10 mouse cellular contexts compared by ENCODE assay signal in genomic region chr5:150457165-150457903, GRCm38 (mm10).
DNase-seq lines count a peak whose midpoint lies in the region; ATAC-seq and TF ChIP-seq lines count a peak whose summit lies in the region.
"Had no signal": no experiment of that assay in that cellular context is flagged by ENCODE, and none has a peak within 500 bp of the region (broad histone marks: within the 10 kb centered on the region; RNA-seq: fewer than 3 reads in every experiment).

No protein-coding gene starts in this region.

- 83% methylated on average over 17 of the region's 17 CpGs for WGBS in neural tube, embryonic 12.5 days
- 79% methylated on average over 17 of the region's 17 CpGs for WGBS in neural tube, embryonic 15.5 days
- WGBS in limb, embryonic 10.5 days = 89% methylated on average over 17 of the region's 17 CpGs
- WGBS in stomach, embryonic 15.5 days = 63% methylated on average over 17 of the region's 17 CpGs
- 87% methylated on average over 17 of the region's 17 CpGs for WGBS in forebrain, postnatal 0 days

- no peak overlapping the region for H3K9ac ChIP-seq in neural tube, embryonic 12.5 days
- no peak overlapping the region for H3K9ac ChIP-seq in neural tube, embryonic 15.5 days (replicated peaks)
- H3K9ac ChIP-seq in stomach, embryonic 15.5 days = no peak overlapping the region
- no peak overlapping the region for H3K9ac ChIP-seq in forebrain, postnatal 0 days

- no peak overlapping the region for H3K27ac ChIP-seq in neural tube, embryonic 12.5 days
- H3K27ac ChIP-seq in neural tube, embryonic 15.5 days (replicated peaks) = no peak overlapping the region
- H3K27ac ChIP-seq in limb, embryonic 10.5 days = peak overlapping the region; percentile 19; the same call in 1 of the 2 replicates
- peak overlapping the region; percentile 45; the same call in 1 of the 2 replicates for H3K27ac ChIP-seq in stomach, embryonic 15.5 days
- no peak overlapping the region for H3K27ac ChIP-seq in forebrain, postnatal 0 days (ENCODE audit: low read depth, low read length)

- DNase-seq in heart, postnatal 10 days = peak; percentile 35 to 51
- DNase-seq in limb, embryonic 10.5 days (ENCODE audit: low spot score) = no peak
- no peak for DNase-seq in right cerebral cortex, postnatal 10 days (ENCODE audit: low spot score in 2 of 2)
- no peak for DNase-seq in forebrain, postnatal 0 days
- no peak for DNase-seq in yolk sac, embryonic 10.5 days (ENCODE audit: low spot score)
- DNase-seq: cerebellum, postnatal 10 days had no signal

- peaks cover 50% of the 10 kb centered on the region for H3K36me3 ChIP-seq in neural tube, embryonic 12.5 days
- H3K36me3 ChIP-seq in neural tube, embryonic 15.5 days = peaks cover 87% of the 10 kb centered on the region
- H3K36me3 ChIP-seq in limb, embryonic 10.5 days = peaks cover 8% of the 10 kb centered on the region
- H3K36me3 ChIP-seq in stomach, embryonic 15.5 days = 0 out of 2 replicates have a peak, but pooled peaks cover 5% of the 10 kb centered on the region
- peaks cover 69% of the 10 kb centered on the region for H3K36me3 ChIP-seq in forebrain, postnatal 0 days (ENCODE audit: insufficient read depth)

- H3K4me2 ChIP-seq in neural tube, embryonic 12.5 days (replicated peaks) = 0 out of 2 replicates have a peak overlapping the region, but pooled peaks have one; percentile 12
- no peak overlapping the region for H3K4me2 ChIP-seq in neural tube, embryonic 15.5 days
- H3K4me2 ChIP-seq in stomach, embryonic 15.5 days = peak overlapping the region; percentile 22
- H3K4me2 ChIP-seq in forebrain, postnatal 0 days (ENCODE audit: low read depth) = no peak overlapping the region

- no peaks in the 10 kb centered on the region for H3K27me3 ChIP-seq in neural tube, embryonic 12.5 days (replicated peaks)
- H3K27me3 ChIP-seq in neural tube, embryonic 15.5 days (replicated peaks) = no peaks in the 10 kb centered on the region
- H3K27me3 ChIP-seq in limb, embryonic 10.5 days (ENCODE audit: low read depth, poor library complexity, severe bottlenecking) = no peaks in the 10 kb centered on the region
- no peaks in the 10 kb centered on the region for H3K27me3 ChIP-seq in stomach, embryonic 15.5 days (replicated peaks)
- no peaks in the 10 kb centered on the region for H3K27me3 ChIP-seq in forebrain, postnatal 0 days (ENCODE audit: insufficient read depth, low read length)
- H3K27me3 ChIP-seq: Patski had no signal

- peaks cover 8% of the 10 kb centered on the region for H3K9me3 ChIP-seq in neural tube, embryonic 12.5 days
- H3K9me3 ChIP-seq in neural tube, embryonic 15.5 days (replicated peaks) = 0 out of 2 replicates have a peak, but pooled peaks cover under 1% of the 10 kb centered on the region
- 0 out of 2 replicates have a peak, but pooled peaks cover 2% of the 10 kb centered on the region for H3K9me3 ChIP-seq in limb, embryonic 10.5 days (replicated peaks)
- H3K9me3 ChIP-seq in stomach, embryonic 15.5 days = no peaks in the 10 kb centered on the region
- H3K9me3 ChIP-seq in forebrain, postnatal 0 days (ENCODE audit: low read length) = 0 out of 2 replicates have a peak, but pooled peaks cover 7% of the 10 kb centered on the region

- intact Hi-C loops in heart, postnatal 10 days (cut with DNase I) = no loop called here

- no peak; the same call in 1 of the 2 replicates for ATAC-seq in neural tube, embryonic 12.5 days (ENCODE audit: low FRiP score, low read depth)
- ATAC-seq in neural tube, embryonic 15.5 days (ENCODE audit: low FRiP score) = no peak
- no peak for ATAC-seq in stomach, embryonic 15.5 days (ENCODE audit: insufficient read depth, low FRiP score, low read depth)
- no peak for ATAC-seq in forebrain, postnatal 0 days

- no peaks in the 10 kb centered on the region for H3K4me1 ChIP-seq in neural tube, embryonic 12.5 days
- H3K4me1 ChIP-seq in neural tube, embryonic 15.5 days = 0 out of 2 replicates have a peak, but pooled peaks cover 3% of the 10 kb centered on the region
- H3K4me1 ChIP-seq in limb, embryonic 10.5 days = peaks cover 15% of the 10 kb centered on the region
- H3K4me1 ChIP-seq in stomach, embryonic 15.5 days = no peaks in the 10 kb centered on the region
- H3K4me1 ChIP-seq in forebrain, postnatal 0 days (ENCODE audit: insufficient read depth) = no peaks in the 10 kb centered on the region

- no peak overlapping the region for H3K4me3 ChIP-seq in neural tube, embryonic 12.5 days
- H3K4me3 ChIP-seq in neural tube, embryonic 15.5 days (replicated peaks) = no peak overlapping the region
- H3K4me3 ChIP-seq in limb, embryonic 10.5 days = no peak overlapping the region
- H3K4me3 ChIP-seq in stomach, embryonic 15.5 days (replicated peaks) = peak overlapping the region; percentile 2; the same call in 1 of the 2 replicates
- H3K4me3 ChIP-seq in forebrain, postnatal 0 days (ENCODE audit: low read depth, low read length) = no peak overlapping the region

- no peak for TF ChIP-seq CTCF in forebrain, postnatal 0 days (IDR thresholded peaks at IDR 0.05; ENCODE audit: low read depth)

Comparison
In these comparisons a context has a peak if more than half of its experiments do, and no peak if none do; other contexts are left out.
1. H3K4me2 ChIP-seq: peak in neural tube, embryonic 12.5 days (single experiment) and stomach, embryonic 15.5 days (single experiment); none in neural tube, embryonic 15.5 days (single experiment) and forebrain, postnatal 0 days (single experiment).
2. H3K27ac ChIP-seq: peak in limb, embryonic 10.5 days (single experiment) and stomach, embryonic 15.5 days (single experiment); none in neural tube, embryonic 12.5 days (single experiment), neural tube, embryonic 15.5 days (single experiment) and forebrain, postnatal 0 days (single experiment).
3. DNase-seq: peak in heart, postnatal 10 days (2 of 2); none in limb, embryonic 10.5 days (single experiment), right cerebral cortex, postnatal 10 days (0 of 2), forebrain, postnatal 0 days (single experiment) and yolk sac, embryonic 10.5 days (single experiment).